Mouse (Mus musculus): ENCODE measurements around the gene Unk.
"Not testable (repeated sequence)": the region's sequence is repeated elsewhere in the genome, so short reads cannot be mapped to it uniquely, and the experiment has no call there.

Gene Unk

DNA sequence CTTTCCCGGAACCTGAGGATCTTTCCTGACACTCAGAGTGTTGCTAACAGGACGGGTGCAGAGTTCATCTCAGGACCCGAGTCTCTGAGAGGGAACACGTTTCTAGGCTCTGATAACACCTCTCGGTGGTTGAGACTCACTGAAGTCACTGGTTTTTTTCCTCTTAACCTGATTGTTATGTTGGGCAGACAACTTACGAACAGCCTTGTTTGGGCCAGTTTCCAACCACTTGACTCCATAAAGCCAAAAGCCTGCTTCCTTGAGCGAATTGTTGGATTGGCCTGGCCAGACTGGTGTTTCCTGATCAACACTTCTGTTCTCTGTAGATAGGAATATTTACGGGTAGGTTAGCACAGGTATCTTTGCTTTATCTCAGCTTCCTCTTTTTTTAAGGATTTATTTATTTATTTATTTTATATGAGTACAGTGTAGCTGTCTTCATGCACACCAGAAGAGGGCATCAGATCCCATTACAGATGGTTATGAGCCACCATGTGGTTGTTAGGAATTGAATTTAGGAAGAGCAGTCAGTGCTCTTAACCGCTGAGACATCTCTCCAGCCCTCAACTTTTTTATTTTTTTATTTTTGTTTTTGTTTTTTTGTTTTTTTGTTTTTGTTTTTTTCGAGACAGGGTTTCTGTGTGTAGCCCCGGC, 58.7 kb downstream of the Unk start:
- no peak for DNase-seq (ENCODE audit: low spot score)

DNA sequence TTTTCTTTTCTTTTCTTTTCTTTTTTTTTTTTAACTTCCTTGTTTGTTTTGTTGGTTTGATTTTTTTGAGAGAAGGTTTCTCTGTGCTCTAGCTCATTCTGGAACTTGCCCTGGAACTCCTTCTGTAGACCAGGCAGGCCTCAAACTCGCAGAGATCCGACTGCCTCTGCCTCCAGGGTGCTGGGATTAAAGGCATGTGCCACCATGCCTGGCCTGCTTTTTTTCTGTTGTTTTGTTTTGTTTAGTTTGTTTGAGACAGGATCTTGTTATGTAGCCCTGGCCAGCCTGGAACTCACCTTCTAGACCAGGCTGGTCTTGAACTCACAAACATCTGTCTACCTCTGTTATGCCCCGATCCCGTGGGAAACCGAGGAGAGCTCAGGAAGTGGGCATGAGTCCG, 59.4 kb downstream of the Unk start:
- no peak for DNase-seq (ENCODE audit: low spot score)

DNA sequence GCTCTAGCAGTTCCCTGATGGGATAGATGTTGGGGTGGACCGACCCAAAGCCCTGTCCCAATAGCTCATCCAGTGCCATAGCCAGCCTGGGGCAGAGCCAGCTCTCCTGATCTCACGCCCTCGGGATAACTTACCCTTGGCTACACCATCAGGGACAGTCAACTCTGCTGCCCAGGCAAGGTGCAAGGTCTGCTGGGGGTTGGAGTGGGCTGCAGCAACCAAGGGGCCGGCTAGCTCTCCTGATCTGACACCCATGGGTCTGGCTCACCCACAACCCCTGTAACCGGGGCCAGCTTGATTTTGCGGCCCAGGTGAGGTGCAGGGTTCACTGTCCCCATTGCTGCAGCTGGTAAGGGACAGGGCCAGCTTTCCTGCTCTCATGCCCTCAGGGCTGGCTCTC, 61.5 kb downstream of the Unk start:
- DNase-seq (ENCODE audit: low spot score): no peak

DNA sequence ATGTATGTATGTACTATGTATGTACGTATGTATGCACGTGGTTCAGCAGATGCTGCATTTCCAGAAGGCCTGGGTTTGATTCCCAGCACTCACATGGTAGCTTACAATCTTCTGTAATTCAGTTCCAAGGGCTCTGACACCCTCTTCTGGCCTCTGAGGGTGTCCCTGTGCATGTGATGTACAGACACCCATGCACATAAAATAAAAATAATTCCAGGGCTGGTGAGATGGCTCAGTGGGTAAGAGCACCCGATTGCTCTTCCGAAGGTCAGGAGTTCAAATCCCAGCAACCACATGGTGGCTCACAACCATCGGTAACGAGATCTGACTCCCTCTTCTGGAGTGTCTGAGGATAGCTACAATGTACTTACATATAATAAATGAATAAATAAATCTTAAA, 62.8 kb downstream of the Unk start:
- DNase-seq (ENCODE audit: low spot score): not testable (repeated sequence)

DNA sequence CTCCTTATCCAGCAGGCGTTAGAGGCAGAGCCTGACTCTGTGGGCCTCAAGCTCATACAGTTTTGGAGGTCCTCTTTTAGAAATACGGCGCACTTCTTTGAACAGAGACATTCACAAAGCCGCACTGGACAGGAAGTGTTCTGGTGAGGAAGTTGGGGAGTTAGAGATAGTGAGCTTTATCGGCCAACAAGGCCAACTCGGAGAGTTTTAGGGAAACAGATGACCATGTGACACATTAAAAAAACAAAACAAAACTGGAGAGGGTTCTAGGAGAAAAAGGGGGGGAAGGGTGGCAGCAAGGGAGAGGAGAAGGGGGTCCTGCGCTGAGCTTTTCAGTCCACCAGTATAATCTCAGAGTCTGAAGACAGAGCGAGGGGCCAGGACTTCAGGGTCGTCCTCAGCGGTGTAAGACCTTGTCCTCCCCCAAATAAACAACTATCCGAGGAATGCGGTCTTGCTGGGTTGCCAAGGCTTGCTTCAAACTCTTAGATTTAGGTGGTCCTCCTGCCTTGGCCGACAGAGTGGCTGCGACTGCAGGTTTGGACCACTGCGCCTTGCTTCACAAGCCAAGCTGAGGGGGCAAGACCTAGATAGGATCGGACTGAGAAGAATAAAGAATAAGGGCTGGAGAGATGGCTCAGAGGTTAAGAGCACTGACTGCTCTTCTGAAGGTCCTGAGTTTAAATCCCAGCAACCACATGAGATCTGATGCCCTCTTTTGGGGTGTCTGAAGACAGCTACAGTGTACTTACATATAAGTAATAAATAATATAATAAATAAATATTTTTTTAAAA, 63.8 kb downstream of the Unk start:
- no peak for DNase-seq (ENCODE audit: low spot score)

DNA sequence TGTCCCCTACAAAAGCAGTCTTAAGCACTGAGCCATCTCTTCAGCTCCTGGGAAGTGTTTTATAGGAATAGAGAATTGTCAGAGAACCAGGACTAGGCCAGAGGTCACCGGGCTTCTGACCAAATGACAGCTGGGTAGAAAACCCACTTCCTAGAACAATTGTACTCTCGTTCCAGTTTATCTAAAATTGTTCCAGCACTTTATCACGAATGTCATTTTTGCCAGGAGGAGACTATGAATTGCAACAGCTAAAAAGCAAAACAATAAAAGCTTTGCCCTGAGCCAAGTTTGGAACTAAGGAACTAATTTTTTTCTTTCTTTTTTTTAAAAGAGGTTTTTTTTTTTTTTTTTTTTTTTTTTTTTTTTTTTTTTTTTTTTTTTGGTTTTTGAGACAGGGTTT, 65.5 kb downstream of the Unk start:
- DNase-seq (ENCODE audit: low spot score): no peak

DNA sequence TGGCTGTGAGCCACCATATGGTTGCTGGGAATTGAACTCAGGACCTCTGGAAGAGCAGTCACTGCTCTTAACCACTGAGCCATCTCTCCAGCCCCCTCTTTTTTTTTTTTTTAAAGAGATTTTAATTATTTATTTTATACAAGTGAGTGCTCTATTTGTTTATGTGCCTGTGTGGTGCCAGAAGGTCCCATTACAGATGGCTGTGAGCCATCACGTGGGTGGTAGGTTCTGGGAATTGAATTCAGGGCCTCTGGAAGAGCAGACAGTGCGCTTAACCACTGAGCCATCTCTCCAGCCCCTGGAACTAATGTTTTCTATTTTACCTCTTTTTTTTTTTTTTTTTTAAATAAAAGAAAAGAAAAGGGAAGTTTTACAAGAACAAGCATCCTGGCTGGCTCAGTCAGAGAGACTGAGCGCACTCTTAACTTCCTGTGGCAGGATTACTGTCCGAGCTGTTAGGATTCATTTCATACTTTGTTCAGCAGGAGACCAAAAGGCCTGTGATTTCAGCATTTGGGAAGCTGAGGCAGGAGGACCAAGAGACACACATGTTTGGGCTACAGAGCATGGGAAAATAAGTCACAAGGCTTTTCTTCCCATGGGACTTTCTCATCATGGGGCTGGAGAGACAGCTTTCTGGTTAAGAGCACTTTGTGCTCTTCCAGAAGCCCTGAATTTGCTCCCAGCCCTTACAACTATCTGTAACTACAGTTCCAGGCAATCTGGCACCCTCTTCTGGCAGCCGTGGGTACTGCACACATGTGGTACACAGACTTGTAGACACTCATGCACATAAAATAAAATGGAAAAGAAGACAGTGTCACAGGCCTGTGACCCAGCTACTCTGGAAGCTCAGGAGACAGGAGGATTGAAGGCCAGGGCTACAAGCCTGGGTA, 66.3 kb downstream of the Unk start:
- DNase-seq (ENCODE audit: low spot score): no peak

DNA sequence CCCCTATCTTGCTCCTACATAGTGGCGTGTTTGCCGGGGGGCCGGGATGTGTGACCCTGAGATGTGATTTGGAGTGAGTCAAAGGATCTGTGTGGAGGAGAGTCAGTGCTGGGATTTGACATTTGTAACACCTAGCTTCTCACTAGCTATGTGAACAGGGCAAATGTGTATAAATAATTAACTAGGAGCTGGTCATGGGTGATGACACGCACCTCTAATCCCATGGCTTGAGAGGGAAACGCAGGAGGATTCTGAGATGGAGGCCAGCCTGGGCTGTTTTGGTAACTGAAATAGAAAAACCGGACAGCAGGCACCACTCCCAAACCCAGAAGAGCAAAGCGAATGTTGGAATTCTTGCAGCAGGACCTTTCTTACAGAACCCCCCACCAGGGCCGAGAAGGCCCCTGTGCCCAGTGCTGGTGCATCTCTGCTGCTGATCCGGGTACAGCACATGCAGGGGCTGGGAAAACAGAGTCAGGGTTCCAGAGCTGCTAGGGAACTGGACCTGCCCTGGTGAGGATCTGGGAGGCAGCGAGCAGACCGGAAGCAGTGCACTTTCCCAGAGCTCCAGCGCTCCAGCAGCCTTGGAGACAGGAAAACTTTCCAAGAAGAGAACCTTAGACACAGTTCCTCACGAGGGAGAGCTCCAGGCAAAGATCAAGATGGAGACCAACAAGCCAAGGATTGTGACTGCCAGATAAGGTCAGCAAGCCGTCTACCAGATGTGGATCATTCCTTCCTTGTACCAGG, 68.8 kb downstream of the Unk start:
- DNase-seq (ENCODE audit: low spot score): no peak

DNA sequence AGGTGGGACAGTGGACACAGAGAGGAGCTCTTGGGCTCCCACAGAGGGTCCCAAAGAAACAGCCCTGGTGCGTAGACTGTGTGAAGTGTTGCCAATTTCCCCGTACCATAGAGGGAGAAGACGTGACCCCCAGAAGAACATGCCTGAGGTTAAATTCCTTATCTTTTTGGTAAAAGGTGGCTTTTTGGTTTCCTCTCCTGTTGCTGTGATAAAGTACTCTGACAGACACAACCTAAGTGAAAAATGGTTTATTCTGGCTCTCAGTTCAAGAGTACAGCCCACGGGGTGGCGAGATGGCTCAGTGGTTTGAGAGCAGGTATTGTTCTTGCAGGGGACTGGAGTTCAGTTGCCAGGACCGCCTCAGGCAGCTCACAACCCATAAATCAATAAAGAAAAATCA, 69.3 kb downstream of the Unk start:
- no peak for DNase-seq (ENCODE audit: low spot score)

DNA sequence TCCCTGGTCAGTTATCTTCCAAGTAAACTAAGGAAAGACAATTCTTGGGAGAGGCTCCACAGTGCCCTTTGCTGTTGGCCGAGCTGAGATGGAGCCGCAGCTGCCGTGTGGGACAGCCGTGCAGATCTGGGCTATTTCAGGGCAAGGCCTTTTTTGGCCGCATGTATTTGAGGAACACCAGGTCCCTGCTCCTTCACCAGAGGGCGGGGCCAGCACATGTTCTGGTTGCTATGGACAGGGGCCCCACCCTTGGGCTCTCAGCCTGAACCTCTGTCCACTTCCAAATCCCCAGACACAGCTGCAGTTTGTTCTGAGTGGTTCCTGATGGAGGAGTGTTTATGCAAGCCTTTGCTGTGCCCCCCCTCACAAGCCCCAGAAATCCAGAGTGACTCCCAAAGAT, 70.3 kb downstream of the Unk start:
- no peak for DNase-seq (ENCODE audit: low spot score)

DNA sequence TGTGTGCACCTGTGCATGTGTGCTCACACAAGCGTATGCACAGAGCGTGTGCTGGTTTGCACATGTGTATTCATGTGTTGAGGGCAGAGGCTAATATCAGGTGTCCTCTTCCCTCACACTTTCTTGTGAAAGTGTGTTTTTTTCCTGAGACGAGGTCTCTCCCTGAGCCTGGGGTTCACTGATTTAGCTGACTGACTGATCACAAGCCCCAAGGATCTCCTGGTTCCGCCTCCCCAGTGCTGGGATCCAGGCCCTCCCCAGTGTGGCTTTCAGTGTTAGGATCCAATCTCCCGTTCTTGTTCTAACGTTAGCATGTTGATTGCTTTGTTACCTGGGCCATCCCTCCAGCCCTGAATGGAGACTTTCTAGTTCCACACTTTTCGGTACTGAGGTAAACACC, 70.7 kb downstream of the Unk start:
- no peak for DNase-seq (ENCODE audit: low spot score)

DNA sequence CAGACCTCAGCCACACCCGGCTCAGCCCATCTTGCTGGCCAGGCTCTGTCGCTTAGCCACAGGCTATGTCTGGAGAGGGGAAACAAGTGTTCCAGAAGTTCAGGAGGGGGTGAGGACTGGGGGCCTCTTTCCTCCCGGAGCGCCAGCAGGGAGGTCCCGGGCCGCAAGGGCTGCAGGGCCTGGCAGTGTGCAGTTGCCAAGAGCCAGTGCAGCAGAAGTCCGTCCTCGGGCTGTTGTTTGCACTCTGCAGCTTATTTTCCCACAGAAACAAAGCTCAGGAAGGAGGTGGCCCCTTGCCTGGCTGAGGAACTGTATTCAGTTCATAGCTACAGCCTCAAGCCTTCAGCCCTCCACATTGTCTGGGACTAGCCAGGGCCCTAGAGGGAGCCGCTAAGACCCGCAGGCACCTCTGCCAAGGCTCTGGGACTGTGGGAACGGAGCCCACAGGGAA, 71.8 kb downstream of the Unk start:
- no peak for DNase-seq (ENCODE audit: low spot score)

DNA sequence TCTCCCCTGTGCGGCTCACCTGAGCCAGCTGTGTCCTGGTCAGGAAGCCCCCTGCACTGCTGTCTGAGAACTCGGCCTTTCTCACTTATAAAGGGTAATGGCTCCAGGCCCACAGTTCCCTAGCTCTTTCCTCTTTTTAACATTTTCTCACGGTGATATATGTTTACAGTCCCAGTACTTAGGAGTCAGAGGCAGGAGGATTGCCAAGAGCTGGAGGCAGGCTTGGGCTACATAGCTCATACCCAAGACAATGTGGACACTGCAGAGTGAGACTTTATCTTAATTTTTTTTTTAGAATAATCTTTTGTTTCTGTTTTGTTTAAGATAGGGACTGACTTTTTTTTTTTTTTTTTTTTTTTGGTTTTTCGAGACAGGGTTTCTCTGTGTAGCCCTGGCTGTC, 72.3 kb downstream of the Unk start:
- no peak for DNase-seq (ENCODE audit: low spot score)

DNA sequence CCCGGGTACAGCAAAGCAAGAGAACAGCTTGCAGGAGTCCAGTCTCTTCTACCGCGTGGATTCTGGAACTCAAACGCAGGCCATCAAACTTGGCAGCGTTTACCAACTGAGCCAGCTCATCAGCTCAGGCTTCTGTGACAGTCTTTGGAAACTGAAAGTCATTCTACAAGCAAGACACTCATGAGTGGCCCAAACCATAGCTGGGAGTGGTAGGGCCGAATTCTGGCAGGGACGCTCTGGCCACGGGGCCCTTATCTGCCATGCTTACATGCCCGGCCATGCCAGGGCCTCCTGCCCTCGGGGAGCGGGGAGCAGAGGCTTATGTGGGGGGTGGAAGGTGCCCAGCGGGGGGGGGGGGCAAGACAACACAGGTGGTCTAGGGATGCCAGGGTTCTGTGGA, 73.5 kb downstream of the Unk start:
- no peak for DNase-seq (ENCODE audit: low spot score)

DNA sequence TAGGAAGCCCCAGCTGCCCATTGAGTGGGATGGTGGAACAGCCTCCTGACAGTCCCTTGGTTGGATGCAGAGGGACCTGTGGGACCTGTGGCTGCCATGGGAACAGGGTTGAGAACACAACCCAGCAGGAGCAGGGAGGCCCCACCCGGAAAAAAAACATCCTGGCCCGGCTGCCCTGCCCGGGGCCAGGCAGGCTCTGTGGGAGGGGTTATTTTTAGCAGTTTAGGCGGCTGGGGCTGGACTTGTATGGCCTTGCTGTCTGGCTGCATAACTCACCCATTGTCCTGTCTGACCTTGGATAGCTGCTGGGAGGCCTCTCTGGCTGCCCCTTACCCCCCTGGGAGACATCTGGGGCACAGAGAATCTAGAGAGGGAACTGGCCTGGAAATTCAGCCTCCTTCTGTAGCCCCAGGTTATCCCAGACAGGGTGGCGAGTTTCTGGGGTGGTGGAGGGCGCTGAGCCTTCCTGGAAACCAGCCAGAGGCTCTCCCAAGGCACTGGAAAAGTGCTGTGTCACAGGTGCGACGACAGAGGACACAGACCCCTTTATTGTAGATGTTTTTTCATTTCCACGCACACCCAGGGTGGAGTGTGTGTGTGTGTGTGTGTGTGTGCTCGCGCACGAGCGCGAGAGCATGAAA, 74.0 kb downstream of the Unk start:
- DNase-seq (ENCODE audit: low spot score): no peak

DNA sequence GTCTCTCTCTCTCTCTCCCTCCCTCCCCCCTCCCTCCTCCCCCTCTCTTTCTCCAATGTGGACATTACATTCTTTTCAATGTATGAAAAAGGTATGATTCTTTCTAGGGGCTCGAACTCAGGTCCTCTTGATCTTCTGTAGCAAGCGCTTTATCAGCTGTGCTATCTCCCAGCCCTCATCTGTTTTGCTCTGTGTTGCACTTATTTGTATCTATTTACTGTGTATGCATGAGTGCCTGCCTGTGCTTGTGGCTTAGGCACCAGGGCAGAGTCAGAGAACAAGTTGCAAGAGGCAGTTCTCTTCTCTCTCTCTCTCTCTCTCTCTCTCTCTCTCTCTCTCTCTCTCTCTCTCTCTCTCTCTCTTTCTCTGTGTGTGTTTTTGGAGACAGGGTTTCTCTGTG, 74.9 kb downstream of the Unk start:
- DNase-seq (ENCODE audit: low spot score): no peak

DNA sequence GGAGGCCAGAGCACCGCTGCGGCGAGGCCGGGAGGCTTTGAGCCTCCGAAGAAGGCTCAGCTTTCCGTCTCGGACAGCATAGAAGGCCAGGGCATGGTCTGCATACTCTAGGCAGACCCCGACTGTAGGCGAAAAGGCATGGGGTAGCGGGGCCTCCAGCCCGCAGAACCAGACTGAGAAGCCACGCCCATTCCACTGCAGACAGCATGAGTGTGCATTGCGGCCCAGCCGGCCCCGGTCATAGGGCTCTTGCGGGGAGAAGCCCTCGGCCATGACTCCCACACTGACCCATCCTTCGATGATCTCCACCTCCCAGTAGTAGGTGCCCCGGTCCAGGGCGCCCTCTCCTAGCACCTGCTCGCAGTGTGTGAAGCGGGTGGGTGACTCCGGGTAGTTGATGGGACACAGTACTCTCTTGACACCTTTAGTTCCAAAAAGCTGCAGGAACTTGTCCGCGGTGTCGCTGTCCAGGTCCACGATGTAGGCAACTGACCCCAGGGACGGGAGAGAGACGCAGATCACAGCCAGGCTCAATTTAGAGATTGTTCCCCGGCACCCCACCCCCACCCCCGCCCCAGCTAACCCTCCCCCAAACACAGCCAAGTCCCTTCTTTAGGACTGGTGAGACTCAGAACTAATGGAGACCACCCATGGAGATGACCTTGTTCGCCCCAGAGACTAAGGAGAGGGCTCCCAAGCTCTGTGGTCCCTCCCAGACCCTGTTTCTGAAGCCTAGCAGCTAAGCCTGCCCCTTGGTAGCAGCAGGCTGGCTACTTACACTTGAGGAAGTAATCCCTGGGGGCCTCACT, 76.2 kb downstream of the Unk start:
- DNase-seq (ENCODE audit: low spot score): no peak

DNA sequence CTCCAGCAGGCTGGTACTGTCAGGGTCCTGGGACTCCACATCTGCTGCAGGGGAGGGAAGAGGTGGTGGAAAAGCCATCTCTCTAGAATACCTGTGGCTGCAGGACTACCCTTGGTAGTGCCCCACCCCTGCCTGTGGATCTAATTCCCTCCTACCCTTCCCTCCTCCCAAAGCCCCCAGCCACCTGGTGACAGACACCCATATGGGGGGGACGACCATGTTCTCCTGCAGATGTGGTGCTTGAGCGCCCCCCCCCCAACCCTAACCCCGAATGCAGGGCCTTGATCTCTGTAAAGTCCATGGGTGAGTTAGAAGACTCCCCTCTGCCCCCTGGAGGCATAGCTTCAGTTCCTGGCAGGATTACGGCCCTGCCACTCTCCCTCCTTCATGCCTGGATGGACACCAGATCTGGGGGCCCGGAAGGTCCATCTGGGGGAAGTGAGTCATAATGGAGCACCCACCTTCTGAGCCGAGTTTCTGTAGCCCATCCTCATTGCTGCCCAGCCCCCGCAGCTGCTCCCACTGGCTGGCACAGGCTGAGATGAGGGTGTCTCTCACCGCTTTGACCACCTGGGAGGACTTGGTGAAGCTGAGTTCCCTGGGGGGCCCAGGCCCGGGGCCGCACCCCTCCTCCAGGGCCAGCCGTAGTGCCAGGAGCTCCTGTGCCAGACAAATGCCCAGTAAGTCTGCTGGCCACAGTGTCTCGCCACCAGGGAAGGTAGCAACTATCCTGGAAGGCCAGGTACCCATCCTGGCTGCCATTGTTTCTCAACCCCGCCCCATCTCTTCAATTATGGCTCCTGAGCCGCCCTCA, 77.0 kb downstream of the Unk start:
- no peak for DNase-seq (ENCODE audit: low spot score)

DNA sequence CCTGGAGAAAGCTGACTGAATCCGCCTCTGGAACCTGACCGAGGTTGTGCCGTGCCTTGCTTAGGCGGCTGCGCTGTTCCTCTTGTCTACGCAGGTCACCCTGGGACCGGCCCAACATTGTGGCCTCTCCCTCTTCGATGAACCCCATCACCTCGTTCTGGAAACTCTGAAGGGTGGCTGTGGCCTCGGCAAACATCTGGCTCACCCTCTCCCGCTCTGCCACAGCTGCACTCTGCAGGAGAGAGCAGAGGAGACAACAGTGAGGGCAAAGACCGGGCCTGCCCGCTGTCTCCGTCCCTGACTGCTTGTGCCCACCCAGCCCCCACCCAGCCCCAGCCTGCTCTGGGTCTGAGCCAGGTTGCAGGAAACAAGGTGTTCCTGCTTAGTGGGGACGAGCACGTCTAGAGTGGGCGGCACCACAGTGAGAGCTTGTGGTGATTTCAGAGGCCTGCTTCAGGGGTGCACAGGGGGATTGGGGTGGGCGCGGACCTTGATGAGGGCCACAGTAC, 77.7 kb downstream of the Unk start:
- DNase-seq (ENCODE audit: low spot score): no peak

Data from urinary bladder, postnatal 10 days (tissue).